Mouse (Mus musculus): ENCODE measurements around the gene Rcc1l. TPM values are rescaled to one million over a fixed set of nuclear protein-coding genes. Genes with fewer than 3 reads are reported as not detected.

Rcc1l gene
- total and polyA plus RNA-seq, 3 experiments = 9.2 to 16.0 (median 12.6) TPM

- no peak overlapping the region for H3K4me3 ChIP-seq (ENCODE audit: low read depth, low read length)
- H3K36me3 ChIP-seq (replicated peaks) = no peaks in the 10 kb centered on the region
- DNase-seq (ENCODE audit: low spot score) (no peak), ATAC-seq (ENCODE audit: extremely low read depth, insufficient number of reproducible peaks, low FRiP score, poor library complexity, severe bottlenecking) (no peak)
- TF ChIP-seq GATA1 (IDR thresholded peaks at IDR 0.05; ENCODE audit: borderline replicate concordance, low read length) (no peak), TAL1 (conservative IDR thresholded peaks at IDR 0.05; ENCODE audit: low read depth, low read length) (no peak), POLR2AphosphoS5 (IDR thresholded peaks at IDR 0.05; ENCODE audit: insufficient replicate concordance, low read depth, low read length) (no peak), GATA2 (IDR thresholded peaks at IDR 0.05; ENCODE audit: borderline replicate concordance, low read depth, low read length) (no peak)
- no peaks in the 10 kb centered on the region for H3K4me1 ChIP-seq (ENCODE audit: insufficient read depth, low read depth, low read length)
- peaks cover 22% of the 10 kb centered on the region for H3K9me3 ChIP-seq (replicated peaks)
- no peaks in the 10 kb centered on the region for H3K27me3 ChIP-seq (ENCODE audit: insufficient read depth, low read length)
Measured at GRCm38 (mm10) chr5:134101883-134102282, 74.7 kb downstream of the Rcc1l start.

- TF ChIP-seq POLR2AphosphoS5 (IDR thresholded peaks at IDR 0.05; ENCODE audit: insufficient replicate concordance, low read depth, low read length) (no peak), GATA1 (IDR thresholded peaks at IDR 0.05; ENCODE audit: borderline replicate concordance, low read length) (no peak), GATA2 (IDR thresholded peaks at IDR 0.05; ENCODE audit: borderline replicate concordance, low read depth, low read length) (no peak), TAL1 (conservative IDR thresholded peaks at IDR 0.05; ENCODE audit: low read depth, low read length) (no peak), CTCF (IDR thresholded peaks at IDR 0.05; ENCODE audit: low read depth, low read length) (no peak)
- ATAC-seq (ENCODE audit: extremely low read depth, insufficient number of reproducible peaks, low FRiP score, poor library complexity, severe bottlenecking) = no peak
- Histone ChIP-seq H3K27me3 (ENCODE audit: insufficient read depth, low read length) (no peaks in the 10 kb centered on the region), H3K36me3 (replicated peaks) (no peaks in the 10 kb centered on the region), H3K4me3 (ENCODE audit: low read depth, low read length) (no peak overlapping the region), H3K4me1 (ENCODE audit: insufficient read depth, low read depth, low read length) (no peaks in the 10 kb centered on the region), H3K9me3 (replicated peaks) (peaks cover 25% of the 10 kb centered on the region)
- no peak for DNase-seq (ENCODE audit: low spot score)
Measured at GRCm38 (mm10) chr5:134101322-134101721, 75.3 kb downstream of the Rcc1l start.

- Histone ChIP-seq H3K9me3 (replicated peaks) (peaks cover 22% of the 10 kb centered on the region), H3K4me3 (ENCODE audit: low read depth, low read length) (no peak overlapping the region), H3K4me1 (ENCODE audit: insufficient read depth, low read depth, low read length) (no peaks in the 10 kb centered on the region), H3K36me3 (replicated peaks) (no peaks in the 10 kb centered on the region), H3K27me3 (ENCODE audit: insufficient read depth, low read length) (no peaks in the 10 kb centered on the region)
- DNase-seq (ENCODE audit: low spot score) (no peak), ATAC-seq (ENCODE audit: extremely low read depth, insufficient number of reproducible peaks, low FRiP score, poor library complexity, severe bottlenecking) (no peak)
- TF ChIP-seq CTCF (IDR thresholded peaks at IDR 0.05; ENCODE audit: low read depth, low read length) (no peak), TAL1 (conservative IDR thresholded peaks at IDR 0.05; ENCODE audit: low read depth, low read length) (no peak), POLR2AphosphoS5 (IDR thresholded peaks at IDR 0.05; ENCODE audit: insufficient replicate concordance, low read depth, low read length) (no peak), GATA2 (IDR thresholded peaks at IDR 0.05; ENCODE audit: borderline replicate concordance, low read depth, low read length) (no peak), GATA1 (IDR thresholded peaks at IDR 0.05; ENCODE audit: borderline replicate concordance, low read length) (no peak)
Measured at GRCm38 (mm10) chr5:134100232-134100771, 76.3 kb downstream of the Rcc1l start.

- H3K9me3 ChIP-seq (replicated peaks) = peaks cover 20% of the 10 kb centered on the region
- TF ChIP-seq GATA2 (IDR thresholded peaks at IDR 0.05; ENCODE audit: borderline replicate concordance, low read depth, low read length) (no peak), GATA1 (IDR thresholded peaks at IDR 0.05; ENCODE audit: borderline replicate concordance, low read length) (no peak), TAL1 (conservative IDR thresholded peaks at IDR 0.05; ENCODE audit: low read depth, low read length) (no peak), CTCF (IDR thresholded peaks at IDR 0.05; ENCODE audit: low read depth, low read length) (no peak), POLR2AphosphoS5 (IDR thresholded peaks at IDR 0.05; ENCODE audit: insufficient replicate concordance, low read depth, low read length) (no peak)
- ATAC-seq (ENCODE audit: extremely low read depth, insufficient number of reproducible peaks, low FRiP score, poor library complexity, severe bottlenecking) = no peak
- H3K36me3 ChIP-seq (replicated peaks) = no peaks in the 10 kb centered on the region
- no peak for DNase-seq (ENCODE audit: low spot score)
- H3K4me3 ChIP-seq (ENCODE audit: low read depth, low read length) = no peak within 1 kb of the TSS; the same call in 1 of the 2 replicates
- no peaks in the 10 kb centered on the region for H3K27me3 ChIP-seq (ENCODE audit: insufficient read depth, low read length)
- H3K4me1 ChIP-seq (ENCODE audit: insufficient read depth, low read depth, low read length) = no peaks in the 10 kb centered on the region
Measured at GRCm38 (mm10) chr5:134099496-134100211, 76.9 kb downstream of the Rcc1l start, which contains the start of gene Castor2. Castor2 (plus strand) TSS chr5:134099711.

- H3K9me3 ChIP-seq (replicated peaks) = peaks cover 20% of the 10 kb centered on the region
- H3K4me3 ChIP-seq (ENCODE audit: low read depth, low read length) = no peak overlapping the region
- H3K27me3 ChIP-seq (ENCODE audit: insufficient read depth, low read length) = no peaks in the 10 kb centered on the region
- H3K4me1 ChIP-seq (ENCODE audit: insufficient read depth, low read depth, low read length) = no peaks in the 10 kb centered on the region
- DNase-seq (ENCODE audit: low spot score) (no peak), ATAC-seq (ENCODE audit: extremely low read depth, insufficient number of reproducible peaks, low FRiP score, poor library complexity, severe bottlenecking) (no peak)
- no peak for TF ChIP-seq POLR2AphosphoS5 (IDR thresholded peaks at IDR 0.05; ENCODE audit: insufficient replicate concordance, low read depth, low read length)
- TF ChIP-seq CTCF (IDR thresholded peaks at IDR 0.05; ENCODE audit: low read depth, low read length) = no peak
- no peak for TF ChIP-seq TAL1 (conservative IDR thresholded peaks at IDR 0.05; ENCODE audit: low read depth, low read length)
- no peak for TF ChIP-seq GATA1 (IDR thresholded peaks at IDR 0.05; ENCODE audit: borderline replicate concordance, low read length)
- H3K36me3 ChIP-seq (replicated peaks) = no peaks in the 10 kb centered on the region
Measured at GRCm38 (mm10) chr5:134098976-134099375, 77.6 kb downstream of the Rcc1l start.

GRCm38 (mm10) chr5:134098341-134098902 is 78.2 kb downstream of the Rcc1l start:
- no peak for ATAC-seq (ENCODE audit: extremely low read depth, insufficient number of reproducible peaks, low FRiP score, poor library complexity, severe bottlenecking)
- H3K4me1 ChIP-seq (ENCODE audit: insufficient read depth, low read depth, low read length) = no peaks in the 10 kb centered on the region
- H3K4me3 ChIP-seq (ENCODE audit: low read depth, low read length) = no peak overlapping the region
- H3K9me3 ChIP-seq (replicated peaks) = peaks cover 20% of the 10 kb centered on the region
- no peaks in the 10 kb centered on the region for H3K36me3 ChIP-seq (replicated peaks)
- TF ChIP-seq TAL1 (conservative IDR thresholded peaks at IDR 0.05; ENCODE audit: low read depth, low read length) = no peak
- no peak for TF ChIP-seq POLR2AphosphoS5 (IDR thresholded peaks at IDR 0.05; ENCODE audit: insufficient replicate concordance, low read depth, low read length)
- no peak for TF ChIP-seq GATA1 (IDR thresholded peaks at IDR 0.05; ENCODE audit: borderline replicate concordance, low read length)
- TF ChIP-seq GATA2 (IDR thresholded peaks at IDR 0.05; ENCODE audit: borderline replicate concordance, low read depth, low read length) = no peak
- TF ChIP-seq CTCF (IDR thresholded peaks at IDR 0.05; ENCODE audit: low read depth, low read length) = no peak
- H3K27me3 ChIP-seq (ENCODE audit: insufficient read depth, low read length) = no peaks in the 10 kb centered on the region
- no peak for DNase-seq (ENCODE audit: low spot score)

Other genes starting within 250 kb of the Rcc1l start
- not detected in 2 replicates for gene Castor2, start 77.1 kb downstream of the Rcc1l start, total RNA-seq (2014; fragmentation: Nextera tagmentation)
- under 0.01 and 0.22 TPM in 2 replicates for gene Castor2, start 77.1 kb downstream of the Rcc1l start, total RNA-seq (2017)
- not detected in 2 replicates for gene Castor2, start 77.1 kb downstream of the Rcc1l start, polyA plus RNA-seq (2012)
- 9.2 and 9.7 TPM in 2 replicates for gene Gtf2ird2, start 7.2 kb upstream of the Rcc1l start, total RNA-seq (2014; fragmentation: Nextera tagmentation)
- 5.6 and 10.8 TPM in 2 replicates for gene Gtf2ird2, start 7.2 kb upstream of the Rcc1l start, total RNA-seq (2017)
- 3.3 and 4.5 TPM in 2 replicates for gene Gtf2ird2, start 7.2 kb upstream of the Rcc1l start, polyA plus RNA-seq (2012)
- 20.7 and 22.0 TPM in 2 replicates for gene Ncf1, start 52.9 kb upstream of the Rcc1l start, total RNA-seq (2014; fragmentation: Nextera tagmentation)
- 2.0 and 3.0 TPM in 2 replicates for gene Ncf1, start 52.9 kb upstream of the Rcc1l start, total RNA-seq (2017)
- gene Ncf1, start 52.9 kb upstream of the Rcc1l start, polyA plus RNA-seq (2012) = 27.8 and 29.9 TPM in 2 replicates
- gene Gtf2i, start 138.0 kb upstream of the Rcc1l start, total RNA-seq (2014; fragmentation: Nextera tagmentation) = 176 and 183 TPM in 2 replicates
- gene Gtf2i, start 138.0 kb upstream of the Rcc1l start, total RNA-seq (2017) = 53.0 and 55.7 TPM in 2 replicates
- gene Gtf2i, start 138.0 kb upstream of the Rcc1l start, polyA plus RNA-seq (2012) = 220 and 291 TPM in 2 replicates

Measured in G1E (cell line).